Mouse (Mus musculus) adrenal gland, postnatal 10 days (tissue): Measurements from ENCODE around the gene Ctps2. TPM values are rescaled to one million over a fixed set of nuclear protein-coding genes. Genes with fewer than 3 reads are reported as not detected.

Source experiments
- DNase-seq: peaks from one replicate; pipeline ENCODE4 v3.0.0; 2021; ENCODE audit warnings: mixed read lengths
- microRNA-seq: library from miRNA; unstranded; fragments of <30 nt; microRNA quantifications from one replicate; pipeline ENCODE4 v1.2.0, GENCODE M21; 2021
- total RNA-seq, 2 experiments: library from RNA; stranded (reverse); gene quantifications; 2 replicates each; pipeline ENCODE4 v1.2.3; 2021

Ctps2 gene
- total RNA-seq, 2 experiments from 2014 or later = 72.6 to 79.7 TPM

GRCm38 (mm10) chrX:162967456-162967855 is 66.4 kb downstream of the Ctps2 start:
- peak; percentile 6 for DNase-seq

GRCm38 (mm10) chrX:162976194-162976593 is 75.2 kb downstream of the Ctps2 start:
- DNase-seq = no peak

- no peak for DNase-seq
These were observed 85.9 kb downstream of the Ctps2 start for GRCm38 (mm10) chrX:162986876-162987495.

- no peak for DNase-seq
These were observed 90.4 kb downstream of the Ctps2 start for GRCm38 (mm10) chrX:162991396-162991795.

GRCm38 (mm10) chrX:162992121-162992520 is 91.1 kb downstream of the Ctps2 start:
- DNase-seq = no peak

GRCm38 (mm10) chrX:163027864-163028263 is 126.8 kb downstream of the Ctps2 start:
- no peak for DNase-seq

GRCm38 (mm10) chrX:163038767-163039166 is 137.7 kb downstream of the Ctps2 start:
- DNase-seq = no peak

- DNase-seq = no peak
These were observed 141.7 kb downstream of the Ctps2 start for GRCm38 (mm10) chrX:163042771-163043170.

GRCm38 (mm10) chrX:163063936-163064335 is 162.9 kb downstream of the Ctps2 start:
- DNase-seq = no peak

Small RNA genes within 50 kb of the gene (microRNA-seq; reads per million reads assigned to microRNA genes)
- gene Mir3473a = not detected

Other genes starting within 250 kb of the Ctps2 start
- gene Rbbp7, start 140.8 kb upstream of the Ctps2 start, total RNA-seq = 100 to 1,000 TPM; 174 to 178 TPM
- 10 to 100 TPM; 24.4 to 31.0 TPM for gene Txlng, start 71.8 kb upstream of the Ctps2 start, total RNA-seq
- gene Syap1, start 12.8 kb upstream of the Ctps2 start, total RNA-seq = 10 to 100 TPM; 67.1 to 73.8 TPM
- 1 to 10 TPM; 1.7 TPM for gene S100g, start 63.4 kb downstream of the Ctps2 start, total RNA-seq